Mouse (Mus musculus): ENCODE data around the gene Clk3.
"Not testable (repeated sequence)": the region's sequence is repeated elsewhere in the genome, so short reads cannot be mapped to it uniquely, and the experiment has no call there.

Clk3 gene

GRCm38 (mm10) chr9:57724701-57725100 lies 41.0 kb downstream of the Clk3 start:
- DNase-seq (ENCODE audit: low read depth, low spot score) = no peak

GRCm38 (mm10) chr9:57723796-57724195 lies 41.9 kb downstream of the Clk3 start:
- peak; percentile 83 for DNase-seq (ENCODE audit: low read depth, low spot score)

GRCm38 (mm10) chr9:57723315-57723715 lies 42.3 kb downstream of the Clk3 start:
- DNase-seq (ENCODE audit: low read depth, low spot score) = peak; percentile 88

- DNase-seq (ENCODE audit: low read depth, low spot score) = no peak
These were observed 43.3 kb downstream of the Clk3 start for GRCm38 (mm10) chr9:57722371-57722770.

GRCm38 (mm10) chr9:57720736-57721135 lies 44.9 kb downstream of the Clk3 start:
- no peak for DNase-seq (ENCODE audit: low read depth, low spot score)

GRCm38 (mm10) chr9:57718408-57718807 lies 47.3 kb downstream of the Clk3 start:
- no peak for DNase-seq (ENCODE audit: low read depth, low spot score)

- no peak for DNase-seq (ENCODE audit: low read depth, low spot score)
These were observed 53.5 kb downstream of the Clk3 start for GRCm38 (mm10) chr9:57712194-57712593.

- not testable (repeated sequence) for DNase-seq (ENCODE audit: low read depth, low spot score)
These were observed 55.4 kb downstream of the Clk3 start for GRCm38 (mm10) chr9:57710214-57710613.

GRCm38 (mm10) chr9:57708720-57709274 lies 56.9 kb downstream of the Clk3 start:
- no peak for DNase-seq (ENCODE audit: low read depth, low spot score)

GRCm38 (mm10) chr9:57708068-57708719 lies 57.5 kb downstream of the Clk3 start, which contains the start of gene Edc3:
Edc3 (plus strand) TSS chr9:57708540.
- peak; percentile 59 for DNase-seq (ENCODE audit: low read depth, low spot score)

- no peak for DNase-seq (ENCODE audit: low read depth, low spot score)
These were observed 59.2 kb downstream of the Clk3 start for GRCm38 (mm10) chr9:57706496-57706895.
